Mouse (Mus musculus): ENCODE measurements around the gene Rnd2. TPM values are rescaled to one million over a fixed set of nuclear protein-coding genes. Genes with fewer than 3 reads are reported as not detected.
A peak's percentile ranks its signal among the peaks of the same experiment; 100 is the strongest.
"Not testable (repeated sequence)": the region's sequence is repeated elsewhere in the genome, so short reads cannot be mapped to it uniquely, and the experiment has no call there.

The Rnd2 gene
- polyA plus RNA-seq, 1 experiment: 11.4 TPM

DNA sequence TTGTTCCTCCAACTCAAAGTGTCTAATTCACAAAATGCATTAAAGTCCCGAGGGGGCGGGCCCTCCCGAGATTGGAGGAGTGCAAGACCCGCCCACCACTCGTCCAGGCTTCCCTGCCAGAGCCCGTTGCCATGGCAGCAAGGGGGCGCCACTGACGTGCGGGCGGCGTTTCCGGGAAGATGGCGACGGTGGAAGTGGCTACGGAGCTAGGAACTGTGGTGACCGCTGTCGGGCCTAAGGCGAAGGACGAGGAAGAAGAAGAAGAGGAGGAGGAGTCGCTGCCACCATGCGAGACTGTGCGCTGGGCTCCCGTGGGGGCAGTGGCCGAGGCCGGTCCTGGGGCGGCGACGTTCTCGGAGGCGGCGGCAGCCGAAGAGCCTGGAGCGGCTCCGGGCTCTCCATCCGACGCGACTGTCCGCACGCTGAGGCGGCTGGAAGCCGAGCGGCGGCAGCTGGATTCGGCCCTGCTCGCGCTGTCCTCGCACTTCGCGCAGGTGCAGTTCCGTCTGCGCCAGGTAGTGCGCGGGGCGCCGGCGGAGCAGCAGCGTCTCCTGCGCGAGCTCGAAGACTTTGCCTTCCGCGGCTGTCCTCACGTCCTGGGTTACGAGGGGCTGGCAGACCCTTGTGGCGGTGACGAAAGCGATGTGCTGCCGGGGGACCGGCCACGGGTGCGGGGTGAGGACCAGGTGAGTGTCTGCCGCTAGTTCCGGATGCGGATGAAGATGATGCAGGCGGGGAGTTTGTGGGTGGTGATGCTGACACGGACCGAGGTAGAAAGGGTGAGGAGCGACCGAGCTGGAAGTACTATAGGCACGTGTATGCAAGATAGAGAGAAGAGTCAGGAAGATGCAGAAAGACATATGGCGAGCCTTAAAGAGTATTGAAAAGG is 39.6 kb upstream of the Rnd2 start, which contains the start of the genes Rundc1 and Ptges3l:
Gene Rundc1, plus strand, starts transcription at position 161 of the 889 bp plus-strand sequence.
Gene Ptges3l, minus strand, starts transcription at position 409 of the 889 bp plus-strand sequence.
- TF ChIP-seq POLR2A (IDR thresholded peaks at IDR 0.05; ENCODE audit: borderline replicate concordance, low read depth, low read length): no peak
- no peak for TF ChIP-seq CTCF (IDR thresholded peaks at IDR 0.05; ENCODE audit: low read depth, low read length)
- H3K4me3 ChIP-seq (ENCODE audit: insufficient read depth, low read length): peak within 1 kb of the TSS; percentile 85
- peak within 1 kb of the TSS; percentile 62 for H3K27ac ChIP-seq (ENCODE audit: insufficient read depth, low read depth, low read length)
- peaks cover 17% of the 10 kb centered on the region for H3K4me1 ChIP-seq (ENCODE audit: control insufficient read depth, insufficient read depth, low read length)

DNA sequence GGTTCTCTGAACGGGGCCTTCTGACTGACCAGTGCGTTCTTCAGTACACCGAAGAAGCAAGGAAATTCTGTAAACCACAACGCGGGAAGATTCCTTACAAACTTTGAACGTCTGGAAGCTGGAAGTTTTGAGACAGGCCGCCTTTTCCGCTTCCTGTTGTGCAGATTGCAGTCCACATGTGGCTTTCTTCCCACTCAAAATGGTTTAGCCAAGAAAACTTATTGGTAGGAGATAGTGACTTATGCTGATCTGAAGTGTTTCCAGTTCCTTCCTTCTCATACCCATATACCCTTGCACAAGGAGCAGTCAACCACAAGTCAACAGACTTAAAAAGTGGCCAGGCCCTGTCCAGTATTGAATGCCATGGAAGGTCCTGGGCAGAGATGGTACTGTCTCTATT is 38.6 kb upstream of the Rnd2 start:
- peaks cover 17% of the 10 kb centered on the region for H3K4me1 ChIP-seq (ENCODE audit: control insufficient read depth, insufficient read depth, low read length)
- no peak for TF ChIP-seq CTCF (IDR thresholded peaks at IDR 0.05; ENCODE audit: low read depth, low read length)
- 0 out of 2 replicates have a peak overlapping the region, but pooled peaks have one; percentile 9 for H3K27ac ChIP-seq (ENCODE audit: insufficient read depth, low read depth, low read length)
- peak overlapping the region; percentile 85 for H3K4me3 ChIP-seq (ENCODE audit: insufficient read depth, low read length)

DNA sequence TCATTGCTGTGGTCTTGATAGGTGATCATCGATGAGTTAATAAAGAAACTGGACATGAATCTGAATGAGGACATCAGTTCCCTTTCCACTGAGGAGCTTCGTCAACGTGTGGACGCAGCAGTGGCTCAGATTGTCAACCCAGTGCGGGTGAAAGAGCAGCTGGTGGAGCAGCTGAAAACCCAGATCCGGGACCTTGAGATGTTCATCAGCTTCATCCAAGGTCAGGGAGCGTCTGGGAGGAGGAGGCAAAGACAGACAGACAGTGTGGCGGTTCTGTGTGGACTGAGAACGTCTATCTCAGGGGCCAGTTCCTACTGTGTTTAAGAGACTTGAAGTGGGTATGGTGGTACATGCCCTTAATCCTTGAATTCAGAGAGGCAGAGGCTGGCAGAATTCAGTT is 33.5 kb upstream of the Rnd2 start:
- no peak overlapping the region for H3K27ac ChIP-seq (ENCODE audit: insufficient read depth, low read depth, low read length)
- H3K4me3 ChIP-seq (ENCODE audit: insufficient read depth, low read length): no peak overlapping the region
- peaks cover 7% of the 10 kb centered on the region for H3K4me1 ChIP-seq (ENCODE audit: control insufficient read depth, insufficient read depth, low read length)
- no peak for TF ChIP-seq CTCF (IDR thresholded peaks at IDR 0.05; ENCODE audit: low read depth, low read length)
- no peak for TF ChIP-seq POLR2A (IDR thresholded peaks at IDR 0.05; ENCODE audit: borderline replicate concordance, low read depth, low read length)

DNA sequence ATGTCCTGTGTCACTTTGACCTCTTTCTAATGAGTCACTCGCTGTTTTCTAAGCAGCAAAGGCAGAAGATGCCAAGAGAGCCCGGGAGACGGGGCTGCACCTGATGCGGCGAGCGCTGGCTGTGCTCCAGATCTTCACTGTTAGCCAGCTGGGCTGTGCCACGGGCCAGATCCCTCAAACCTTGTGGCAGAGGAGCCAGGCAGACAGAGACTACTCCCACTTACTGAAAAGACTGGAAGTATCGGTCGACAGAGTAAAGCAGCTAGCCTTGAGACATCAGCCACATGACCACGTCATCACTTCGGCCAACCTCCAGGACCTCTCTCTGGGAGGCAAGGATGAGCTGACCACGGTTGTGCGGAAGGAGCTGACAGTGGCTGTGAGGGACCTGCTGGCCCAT is 31.4 kb upstream of the Rnd2 start:
- Histone ChIP-seq H3K27ac (ENCODE audit: insufficient read depth, low read depth, low read length) (no peak overlapping the region), H3K4me1 (ENCODE audit: control insufficient read depth, insufficient read depth, low read length) (no peaks in the 10 kb centered on the region), H3K4me3 (ENCODE audit: insufficient read depth, low read length) (no peak overlapping the region)
- TF ChIP-seq CTCF (IDR thresholded peaks at IDR 0.05; ENCODE audit: low read depth, low read length): no peak
- no peak for TF ChIP-seq POLR2A (IDR thresholded peaks at IDR 0.05; ENCODE audit: borderline replicate concordance, low read depth, low read length)

DNA sequence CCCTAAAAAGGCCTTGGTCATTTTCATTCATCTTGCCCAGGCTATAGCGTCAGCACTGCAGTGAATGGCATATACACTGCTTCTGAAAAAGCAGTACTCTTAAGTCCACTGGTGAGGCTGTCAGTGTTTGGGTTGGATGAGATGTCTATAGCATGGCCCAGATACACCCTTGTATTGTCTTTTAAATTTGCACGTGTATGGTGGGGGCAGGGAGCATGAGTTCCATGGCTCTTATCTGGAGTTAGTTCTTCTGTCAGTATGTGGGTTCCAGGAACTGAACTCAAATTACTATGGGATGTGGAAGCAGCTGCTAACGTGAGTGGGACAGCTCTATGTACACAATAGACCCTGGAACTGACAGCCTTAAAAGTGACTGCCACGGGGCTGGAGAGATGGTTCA is 29.0 kb upstream of the Rnd2 start:
- H3K27ac ChIP-seq (ENCODE audit: insufficient read depth, low read depth, low read length): no peak overlapping the region
- TF ChIP-seq CTCF (IDR thresholded peaks at IDR 0.05; ENCODE audit: low read depth, low read length): no peak
- TF ChIP-seq POLR2A (IDR thresholded peaks at IDR 0.05; ENCODE audit: borderline replicate concordance, low read depth, low read length): no peak
- H3K4me1 ChIP-seq (ENCODE audit: control insufficient read depth, insufficient read depth, low read length): no peaks in the 10 kb centered on the region
- no peak overlapping the region for H3K4me3 ChIP-seq (ENCODE audit: insufficient read depth, low read length)

DNA sequence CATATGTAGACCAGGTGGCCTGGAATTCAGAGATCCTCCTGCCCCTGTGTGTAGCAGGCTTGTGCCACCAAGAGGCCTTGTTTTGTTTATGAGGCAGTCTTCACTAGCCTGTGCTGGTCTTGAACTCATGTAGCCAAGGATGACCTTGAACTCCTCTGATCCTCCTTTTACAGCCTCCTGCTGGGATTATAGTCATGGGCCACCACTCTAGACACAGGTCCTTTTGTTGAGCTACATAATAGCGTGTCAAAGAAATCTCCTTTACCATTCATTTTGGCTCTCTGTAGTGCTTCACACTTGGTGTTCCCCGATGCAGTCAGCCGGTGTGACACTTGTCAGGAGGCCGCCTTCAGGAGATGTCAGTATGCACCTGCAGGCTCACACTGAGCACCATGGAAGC is 27.9 kb upstream of the Rnd2 start:
- Histone ChIP-seq H3K27ac (ENCODE audit: insufficient read depth, low read depth, low read length) (no peak overlapping the region), H3K4me1 (ENCODE audit: control insufficient read depth, insufficient read depth, low read length) (no peaks in the 10 kb centered on the region), H3K4me3 (ENCODE audit: insufficient read depth, low read length) (no peak overlapping the region)
- TF ChIP-seq CTCF (IDR thresholded peaks at IDR 0.05; ENCODE audit: low read depth, low read length) (no peak), POLR2A (IDR thresholded peaks at IDR 0.05; ENCODE audit: borderline replicate concordance, low read depth, low read length) (no peak)

DNA sequence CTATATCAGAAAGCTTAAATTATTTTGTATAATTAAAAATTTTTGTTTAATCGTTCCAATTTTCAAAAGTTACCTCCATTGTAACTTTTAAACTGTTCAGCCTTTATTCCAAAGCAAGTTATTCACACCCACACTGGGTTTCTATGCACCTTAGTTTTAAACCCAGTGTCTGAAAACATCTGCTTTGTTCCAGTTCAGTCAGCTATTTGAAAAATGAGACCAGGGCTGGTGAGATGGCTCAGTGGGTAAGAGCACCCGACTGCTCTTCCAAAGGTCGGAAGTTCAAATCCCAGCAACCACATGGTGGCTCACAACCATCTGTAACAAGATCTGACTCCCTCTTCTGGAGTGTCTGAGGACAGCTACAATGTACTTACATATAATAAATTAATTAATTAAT is 26.8 kb upstream of the Rnd2 start:
- not testable (repeated sequence) for H3K4me3 ChIP-seq (ENCODE audit: insufficient read depth, low read length); H3K4me1 ChIP-seq (ENCODE audit: control insufficient read depth, insufficient read depth, low read length); H3K27ac ChIP-seq (ENCODE audit: insufficient read depth, low read depth, low read length)

DNA sequence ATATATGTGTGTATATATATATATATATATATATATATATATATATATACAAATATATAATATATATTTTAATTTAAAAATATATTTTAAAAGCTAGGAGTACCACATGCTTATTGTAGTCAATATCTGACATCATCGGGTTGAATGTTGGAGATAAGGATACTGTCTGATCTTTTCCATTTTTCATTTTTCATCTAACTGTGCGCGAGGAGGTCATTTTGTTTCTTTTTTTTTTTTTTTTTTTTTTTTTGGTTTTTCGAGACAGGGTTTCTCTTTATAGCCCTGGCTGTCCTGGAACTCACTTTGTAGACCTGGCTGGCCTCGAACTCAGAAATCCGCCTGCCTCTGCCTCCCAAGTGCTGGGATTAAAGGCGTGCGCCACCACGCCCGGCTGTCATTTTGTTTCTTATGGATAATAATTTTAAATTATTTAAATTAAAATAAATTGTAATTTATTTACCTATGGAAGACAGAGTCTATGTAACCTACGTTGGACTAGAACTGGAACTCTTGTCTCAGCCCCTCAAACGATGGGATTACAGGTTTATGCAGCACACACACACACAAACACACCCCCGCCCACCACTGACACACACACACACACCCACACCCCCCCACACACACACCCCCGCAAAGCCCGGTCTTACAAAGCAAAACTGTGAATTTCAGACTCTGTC is 23.2 kb upstream of the Rnd2 start:
- not testable (repeated sequence) for H3K4me1 ChIP-seq (ENCODE audit: control insufficient read depth, insufficient read depth, low read length); H3K27ac ChIP-seq (ENCODE audit: insufficient read depth, low read depth, low read length)
- H3K4me3 ChIP-seq (ENCODE audit: insufficient read depth, low read length): peak overlapping the region; percentile 47
- TF ChIP-seq CTCF (IDR thresholded peaks at IDR 0.05; ENCODE audit: low read depth, low read length): 0 out of 2 replicates have a peak, but pooled peaks have one; percentile 23

DNA sequence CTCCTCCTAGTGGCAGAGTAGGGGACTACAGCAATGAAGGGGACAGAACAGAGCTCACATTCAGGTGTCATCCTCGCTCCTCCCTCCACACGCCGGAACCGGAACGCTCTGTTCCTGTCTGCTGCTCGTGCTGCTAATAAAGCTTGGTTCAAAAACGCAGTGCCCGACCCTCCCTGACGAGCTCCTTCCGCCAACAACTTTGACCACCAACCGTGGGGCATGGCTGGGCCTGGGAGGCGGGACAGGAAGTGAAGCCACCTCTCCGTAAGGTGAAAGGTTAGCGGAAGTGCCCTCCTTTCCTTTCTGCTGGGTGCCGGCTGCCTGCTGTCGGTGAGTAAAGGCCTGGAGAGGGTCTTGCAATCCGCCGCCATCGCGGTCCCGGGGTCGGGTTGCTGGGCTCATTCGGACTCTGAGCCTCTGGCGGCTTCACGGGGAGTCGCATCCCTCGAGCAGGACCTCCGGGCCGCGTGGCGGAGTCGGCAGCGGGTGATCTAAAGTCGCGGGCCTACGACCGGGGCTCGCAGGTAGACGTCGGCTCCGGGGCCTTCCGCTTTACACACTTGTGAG is 22.6 kb upstream of the Rnd2 start, which contains the start of gene Rpl27:
Gene Rpl27, plus strand, starts transcription at position 172 of the 567 bp plus-strand sequence.
- H3K4me1 ChIP-seq (ENCODE audit: control insufficient read depth, insufficient read depth, low read length): peaks cover 9% of the 10 kb centered on the region
- peak within 1 kb of the TSS; percentile 84 for H3K4me3 ChIP-seq (ENCODE audit: insufficient read depth, low read length)
- H3K27ac ChIP-seq (ENCODE audit: insufficient read depth, low read depth, low read length): peak within 1 kb of the TSS; percentile 76
- no peak for TF ChIP-seq POLR2A (IDR thresholded peaks at IDR 0.05; ENCODE audit: borderline replicate concordance, low read depth, low read length)
- TF ChIP-seq CTCF (IDR thresholded peaks at IDR 0.05; ENCODE audit: low read depth, low read length): no peak

DNA sequence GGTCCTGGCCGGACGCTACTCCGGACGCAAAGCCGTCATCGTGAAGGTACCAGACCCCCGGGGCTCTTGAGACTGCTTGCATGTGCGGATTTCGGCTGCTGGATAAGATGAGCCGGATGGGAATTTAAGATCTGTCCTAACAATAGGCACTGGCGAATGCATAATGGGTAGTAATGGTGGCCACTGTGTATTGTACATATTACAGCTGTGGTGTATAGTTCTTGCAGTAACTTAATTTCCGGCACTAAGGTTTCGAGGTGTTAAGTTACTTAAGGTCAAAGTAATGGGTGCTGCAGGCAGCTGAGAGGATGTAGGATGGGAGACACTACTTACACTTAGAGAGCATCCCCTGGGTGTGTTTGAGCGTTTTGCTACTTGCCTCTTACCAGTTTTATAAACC is 22.0 kb upstream of the Rnd2 start:
- Histone ChIP-seq H3K4me3 (ENCODE audit: insufficient read depth, low read length) (peak overlapping the region; percentile 84), H3K27ac (ENCODE audit: insufficient read depth, low read depth, low read length) (peak overlapping the region; percentile 76), H3K4me1 (ENCODE audit: control insufficient read depth, insufficient read depth, low read length) (peaks cover 9% of the 10 kb centered on the region)
- TF ChIP-seq CTCF (IDR thresholded peaks at IDR 0.05; ENCODE audit: low read depth, low read length) (no peak), POLR2A (IDR thresholded peaks at IDR 0.05; ENCODE audit: borderline replicate concordance, low read depth, low read length) (no peak)

Data from bone marrow macrophage, adult 2 months (primary cell).